Mouse (Mus musculus) CH12.LX (cell line): Measurements from ENCODE around the gene Prkn. TPM values are rescaled to one million over a fixed set of nuclear protein-coding genes. Genes with fewer than 3 reads are reported as not detected.

ENCODE experiments used
- DNase-seq: peaks from one replicate; pipeline ENCODE4 v3.0.0-alpha.2; 2013; ENCODE audit errors: extremely low read depth
- H3K27ac ChIP-seq: 2 replicates; pipeline ENCODE4 v1.5.1; 2012; ENCODE audit warnings: low read depth, mild to moderate bottlenecking, control low read depth, moderate library complexity; ENCODE audit not compliant: insufficient read depth
- H3K27me3 ChIP-seq: replicated peaks from 2 replicates; pipeline ENCODE3; 2012; ENCODE audit warnings: inconsistent platforms
- H3K36me3 ChIP-seq, 2 experiments: replicated peaks in 1 of 2; 2 replicates each; pipeline versions ENCODE3 to v1.6.1; 2012; ENCODE audit warnings: inconsistent platforms in 1 of 2, low read length in 1 of 2, mild to moderate bottlenecking in 1 of 2, mixed read lengths in 1 of 2, moderate library complexity in 1 of 2; ENCODE audit not compliant: control insufficient read depth in 1 of 2, insufficient read depth in 1 of 2
- H3K4me1 ChIP-seq, 2 experiments: 2 replicates each; pipeline ENCODE4 v1.6.1; 2012; ENCODE audit warnings: inconsistent platforms in 1 of 2, moderate library complexity in 1 of 2; ENCODE audit not compliant: insufficient read depth in 2 of 2, control insufficient read depth in 1 of 2
- H3K4me2 ChIP-seq: 2 replicates; pipeline ENCODE4 v1.6.1; 2012; ENCODE audit warnings: low read depth, mild to moderate bottlenecking, control low read depth; ENCODE audit not compliant: poor library complexity, insufficient read depth, severe bottlenecking
- H3K4me3 ChIP-seq, 3 experiments: fragments of 150-350 bp in 1 of 3; sonication (generic) in 1 of 3; replicated peaks in 1 of 3; 2 replicates each; pipeline versions ENCODE3 to v1.5.1; 2011 to 2012; ENCODE audit warnings: low read depth in 2 of 3, low read length in 2 of 3, mild to moderate bottlenecking in 2 of 3, moderate library complexity in 2 of 3, control low read depth in 1 of 3, improper control_type of control experiment in 1 of 3, inconsistent platforms in 1 of 3, mixed read lengths in 1 of 3; ENCODE audit not compliant: poor library complexity in 1 of 3
- H3K79me2 ChIP-seq: replicated peaks from 2 replicates; pipeline ENCODE4 v1.6.1; 2012; ENCODE audit warnings: mild to moderate bottlenecking, moderate library complexity; ENCODE audit not compliant: control insufficient read depth, poor library complexity, insufficient read depth, severe bottlenecking; ENCODE audit errors: extremely low read depth
- H3K9ac ChIP-seq: 2 replicates; pipeline ENCODE4 v1.6.1; 2012; ENCODE audit warnings: low read depth, mild to moderate bottlenecking, control low read depth, moderate library complexity; ENCODE audit not compliant: insufficient read depth
- H3K9me3 ChIP-seq: replicated peaks from 2 replicates; pipeline ENCODE3; 2012; ENCODE audit warnings: low read length, inconsistent platforms, mixed read lengths
- BHLHE40 ChIP-seq: IDR thresholded peaks from 2 replicates; pipeline ENCODE4 v1.6.1; 2011; ENCODE audit warnings: mild to moderate bottlenecking, low read depth, low read length, improper control_type of control experiment
- CTCF ChIP-seq, 2 experiments: IDR thresholded peaks in 1 of 2; conservative IDR thresholded peaks in 1 of 2; 2 replicates each; pipeline ENCODE4 v1.5.1; 2011 to 2012; ENCODE audit warnings: low read depth in 2 of 2, low read length in 2 of 2, improper control_type of control experiment in 1 of 2, inconsistent platforms in 1 of 2, mild to moderate bottlenecking in 1 of 2, moderate library complexity in 1 of 2
- ELF1 ChIP-seq: IDR thresholded peaks from 2 replicates; pipeline ENCODE4 v1.6.1; 2014; ENCODE audit warnings: low read depth, mild to moderate bottlenecking, inconsistent platforms, low read length, improper control_type of control experiment
- EP300 ChIP-seq: IDR thresholded peaks from 2 replicates; pipeline ENCODE4 v1.6.1; 2011; ENCODE audit warnings: low read length, improper control_type of control experiment
- ETS1 ChIP-seq: conservative IDR thresholded peaks from 2 replicates; pipeline ENCODE4 v1.6.1; 2012; ENCODE audit warnings: low read depth, mild to moderate bottlenecking, inconsistent platforms, low read length, improper control_type of control experiment, moderate library complexity
- GABPA ChIP-seq: IDR thresholded peaks from 2 replicates; pipeline ENCODE4 v1.6.1; 2012; ENCODE audit warnings: low read depth, low read length, improper control_type of control experiment, inconsistent platforms; ENCODE audit not compliant: insufficient replicate concordance
- IRF4 ChIP-seq: IDR thresholded peaks from 2 replicates; pipeline ENCODE4 v1.6.1; 2014; ENCODE audit warnings: low read depth, mild to moderate bottlenecking, inconsistent platforms, low read length, improper control_type of control experiment
- JUN ChIP-seq: IDR thresholded peaks from 2 replicates; pipeline ENCODE4 v1.6.1; 2011; ENCODE audit warnings: low read depth, mild to moderate bottlenecking, low read length, improper control_type of control experiment, moderate library complexity; ENCODE audit not compliant: insufficient read depth
- JUND ChIP-seq: conservative IDR thresholded peaks from 2 replicates; pipeline ENCODE4 v1.6.1; 2011; ENCODE audit warnings: low read depth, low read length, improper control_type of control experiment
- MAFK ChIP-seq: IDR thresholded peaks from 2 replicates; pipeline ENCODE4 v1.6.1; 2011; ENCODE audit warnings: low read length, improper control_type of control experiment; ENCODE audit not compliant: insufficient replicate concordance
- MAX ChIP-seq: IDR thresholded peaks from 2 replicates; pipeline ENCODE4 v1.6.1; 2011; ENCODE audit warnings: low read length, improper control_type of control experiment
- MEF2A ChIP-seq: IDR thresholded peaks from 2 replicates; pipeline ENCODE4 v1.6.1; 2014; ENCODE audit warnings: low read depth, mild to moderate bottlenecking, inconsistent platforms, low read length, improper control_type of control experiment, borderline replicate concordance
- NELFE ChIP-seq: IDR thresholded peaks from 2 replicates; pipeline ENCODE4 v1.6.1; 2011; ENCODE audit warnings: low read depth, low read length, improper control_type of control experiment
- POLR2A ChIP-seq: IDR thresholded peaks from 2 replicates; pipeline ENCODE4 v1.6.1; 2011; ENCODE audit warnings: low read depth, mild to moderate bottlenecking, improper control_type of control experiment, low read length
- RAD21 ChIP-seq: IDR thresholded peaks from 2 replicates; pipeline ENCODE4 v1.6.1; 2011; ENCODE audit warnings: low read depth, mild to moderate bottlenecking, low read length, improper control_type of control experiment, moderate library complexity
- SIN3A ChIP-seq: IDR thresholded peaks from 2 replicates; pipeline ENCODE4 v1.6.1; 2012; ENCODE audit warnings: low read length, improper control_type of control experiment, inconsistent platforms
- SMC3 ChIP-seq: IDR thresholded peaks from 2 replicates; pipeline ENCODE4 v1.6.1; 2011; ENCODE audit warnings: low read depth, low read length, improper control_type of control experiment
- TCF12 ChIP-seq: IDR thresholded peaks from 2 replicates; pipeline ENCODE4 v1.6.1; 2014; ENCODE audit warnings: low read depth, mild to moderate bottlenecking, inconsistent platforms, low read length, improper control_type of control experiment
- USF1 ChIP-seq: IDR thresholded peaks from 2 replicates; pipeline ENCODE4 v1.6.1; 2014; ENCODE audit warnings: low read depth, mild to moderate bottlenecking, inconsistent platforms, low read length, improper control_type of control experiment
- ZC3H11A ChIP-seq: IDR thresholded peaks from 2 replicates; pipeline ENCODE4 v1.6.1; 2012; ENCODE audit warnings: low read depth, mild to moderate bottlenecking, inconsistent platforms, low read length, improper control_type of control experiment
- ZKSCAN1 ChIP-seq: IDR thresholded peaks from 2 replicates; pipeline ENCODE4 v1.6.1; 2012; ENCODE audit warnings: low read depth, inconsistent platforms, low read length, improper control_type of control experiment, borderline replicate concordance
- ZNF384 ChIP-seq: IDR thresholded peaks from 2 replicates; pipeline ENCODE4 v1.6.1; 2012; ENCODE audit warnings: low read depth, low read length, improper control_type of control experiment, inconsistent platforms
- dilution Hi-C: fragments of 300-500 bp; cut with MboI; formaldehyde crosslinking; loops from 2 replicates; pipeline ENCODE4 v1.14.3; 2020; ENCODE audit warnings: low sequenced_read_pairs; ENCODE audit not compliant: extremely low pct_unique_long_range_greater_than_20kb, extremely low pct_ligation_motif_present
- in situ Hi-C: fragments of 300-500 bp; cut with MboI; formaldehyde crosslinking; loops from 3 replicates; pipeline ENCODE4 v1.14.3; 2019; ENCODE audit warnings: low sequenced_read_pairs, low pct_ligation_motif_present, low pct_unique_long_range_greater_than_20kb, mixed read lengths
- polyA plus RNA-seq: library from polyadenylated mRNA; unstranded; fragments of >175 nt; gene quantifications from 2 replicates; pipeline ENCODE4 v1.2.1, GENCODE M21; 2012; ENCODE audit warnings: low read depth; ENCODE audit not compliant: insufficient read length
- total RNA-seq, 2 experiments: library from RNA; depleted of rRNA; stranded (reverse); fragments of 300-350 nt in 1 of 2; fragments of >200 nt in 1 of 2; gene quantifications; 2 replicates each; pipeline ENCODE4 v1.2.3; 2012 to 2014

The Prkn gene
- total and polyA plus RNA-seq, 3 experiments: 0.08 TPM; not detected in 2

DNA sequence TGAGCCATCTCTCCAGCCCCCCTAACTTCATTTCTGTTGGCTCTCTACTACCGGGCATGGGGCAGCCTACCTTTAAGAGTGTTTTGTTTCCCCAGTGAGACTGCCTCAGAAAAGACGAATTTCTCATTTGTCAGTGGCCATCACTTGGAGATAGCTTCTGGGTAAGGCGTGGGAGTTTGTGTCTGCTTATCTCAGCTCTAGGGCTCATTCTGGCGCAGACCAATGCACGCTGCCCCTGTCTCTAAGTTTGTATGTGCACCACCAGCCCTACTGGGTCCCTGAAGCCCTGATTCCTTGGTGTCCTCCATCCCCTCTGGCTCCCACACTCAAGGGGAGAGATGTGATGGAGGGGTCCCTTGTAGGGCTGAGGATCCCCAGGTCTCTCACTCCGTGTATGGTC is 1198.3 kb downstream of the Prkn start:
- in situ Hi-C loops (loop anchor here (5.0 to 10.0 kb wide), 2 partner anchors 174 to 326 kb away; no protein-coding TSS in a partner anchor), dilution Hi-C loops (no loop called here)
- Histone ChIP-seq H3K36me3 (no peaks in the 10 kb centered on the region), H3K9me3 (no peaks in the 10 kb centered on the region), H3K27ac (no peak overlapping the region), H3K4me3 (no peak overlapping the region), H3K4me2 (no peak overlapping the region), H3K79me2 (no peaks in the 10 kb centered on the region), H3K9ac (no peak overlapping the region), H3K4me1 (peaks cover 9 to 15% of the 10 kb centered on the region in 2 experiments), H3K27me3 (no peaks in the 10 kb centered on the region)
- DNase-seq: no peak
- TF ChIP-seq POLR2A (no peak), MEF2A (no peak), RAD21 (no peak)

DNA sequence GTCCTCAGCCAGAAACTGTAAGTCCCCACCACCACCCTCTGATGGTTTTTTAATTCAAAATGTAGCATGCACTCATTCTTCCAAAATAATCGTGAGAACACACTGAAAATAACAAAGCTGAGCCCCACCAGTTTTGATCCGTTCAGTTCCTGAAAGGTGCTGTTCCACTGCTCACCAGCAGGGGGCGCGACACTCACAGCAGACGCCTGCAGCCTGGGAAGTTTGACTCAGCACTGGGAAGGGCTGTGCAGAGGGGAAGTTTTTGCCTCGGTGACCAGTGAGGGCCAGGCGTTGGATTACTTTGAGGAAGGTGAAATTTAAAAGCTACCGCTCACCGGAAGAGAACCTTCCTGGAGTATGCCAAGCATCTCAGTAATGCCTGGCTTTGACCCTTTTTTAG is 1199.0 kb downstream of the Prkn start:
- dilution Hi-C loops: no loop called here
- Histone ChIP-seq H3K36me3 (no peaks in the 10 kb centered on the region), H3K9ac (no peak overlapping the region), H3K9me3 (no peaks in the 10 kb centered on the region), H3K4me3 (no peak overlapping the region), H3K4me2 (peak overlapping the region; percentile 56), H3K4me1 (peaks cover 9 to 15% of the 10 kb centered on the region in 2 experiments), H3K79me2 (no peaks in the 10 kb centered on the region), H3K27ac (no peak overlapping the region), H3K27me3 (no peaks in the 10 kb centered on the region)
- in situ Hi-C loops: loop anchor here (5.0 to 10.0 kb wide), 2 partner anchors 173 to 326 kb away; no protein-coding TSS in a partner anchor
- TF ChIP-seq MAX: no peak
- peak; percentile 96 for TF ChIP-seq MAFK
- peak; percentile 62; the same call in 1 of the 2 replicates for TF ChIP-seq TCF12
- peak; percentile 99 for TF ChIP-seq JUND
- peak; percentile 99 for TF ChIP-seq SMC3
- TF ChIP-seq ZNF384: peak; percentile 72
- peak; percentile 83 for TF ChIP-seq MEF2A
- peak; percentile 72 to 99 for TF ChIP-seq CTCF (conservative IDR thresholded peaks at IDR 0.05 in 1 of 2, IDR thresholded peaks at IDR 0.05 in 1 of 2; ENCODE audit: low read depth in 2 of 2, low read length in 2 of 2)
- peak; percentile 99 for TF ChIP-seq RAD21
- peak; percentile 58 for TF ChIP-seq EP300
- TF ChIP-seq ELF1: peak; percentile 76; the same call in 1 of the 2 replicates
- peak; percentile 97 for TF ChIP-seq JUN
- TF ChIP-seq BHLHE40: peak; percentile 55; the same call in 1 of the 2 replicates
- TF ChIP-seq USF1: no peak
- TF ChIP-seq SIN3A: peak; percentile 24; the same call in 1 of the 2 replicates
- TF ChIP-seq ZC3H11A: peak; percentile 98
- peak; percentile 49; the same call in 1 of the 2 replicates for TF ChIP-seq ETS1
- TF ChIP-seq NELFE: peak; percentile 17; the same call in 1 of the 2 replicates
- TF ChIP-seq ZKSCAN1: no peak
- TF ChIP-seq GABPA: no peak
- TF ChIP-seq IRF4: peak; percentile 82
- DNase-seq: peak; percentile 86
